Mouse (Mus musculus) heart, embryonic 13.5 days (tissue): ENCODE data around the gene Slc2a5. TPM values are rescaled to one million over a fixed set of nuclear protein-coding genes. Genes with fewer than 3 reads are reported as not detected.

Source experiments
- ATAC-seq: fragments of 200-750 bp; cut with Nextera tagmentation; 2 replicates; pipeline ENCODE4 v1.8.0; 2017; ENCODE audit warnings: moderate TSS enrichment; ENCODE audit not compliant: insufficient number of reproducible peaks, low FRiP score, low TSS enrichment; ENCODE audit errors: extremely low read depth
- H3K27ac ChIP-seq: fragments of 300-500 bp; sonication (generic); replicated peaks from 2 replicates; pipeline ENCODE4 v1.5.1; 2015; ENCODE audit warnings: moderate library complexity, mild to moderate bottlenecking, inconsistent platforms
- H3K27me3 ChIP-seq: fragments of 300-500 bp; sonication (generic); replicated peaks from 2 replicates; pipeline ENCODE4 v1.6.1; 2015; ENCODE audit warnings: mild to moderate bottlenecking, inconsistent platforms
- H3K36me3 ChIP-seq: fragments of 300-500 bp; sonication (generic); 2 replicates; pipeline ENCODE4 v1.6.1; 2015; ENCODE audit warnings: mild to moderate bottlenecking, inconsistent platforms
- H3K4me1 ChIP-seq: fragments of 300-500 bp; sonication (generic); 2 replicates; pipeline ENCODE4 v1.6.1; 2015; ENCODE audit warnings: inconsistent platforms
- H3K4me2 ChIP-seq: fragments of 300-500 bp; sonication (generic); 2 replicates; pipeline ENCODE4 v1.6.1; 2015; ENCODE audit warnings: inconsistent platforms, mild to moderate bottlenecking, moderate library complexity
- H3K4me3 ChIP-seq: fragments of 300-500 bp; sonication (generic); 2 replicates; pipeline ENCODE4 v1.5.1; 2015; ENCODE audit warnings: moderate library complexity, mild to moderate bottlenecking, inconsistent platforms
- H3K9ac ChIP-seq: fragments of 300-500 bp; sonication (generic); 2 replicates; pipeline ENCODE4 v1.6.1; 2015; ENCODE audit warnings: inconsistent platforms, mild to moderate bottlenecking, moderate library complexity
- H3K9me3 ChIP-seq: fragments of 300-500 bp; sonication (generic); 2 replicates; pipeline ENCODE4 v1.6.1; 2016; ENCODE audit warnings: inconsistent platforms
- WGBS: fragments of 180-500 bp; shearing (Covaris S2); methylation state at CpG from one replicate; pipeline ENCODE4 v1.1.7; 2015; ENCODE audit warnings: mixed read lengths; 5-methylcytosine and 5-hydroxymethylcytosine counted together
- polyA plus RNA-seq: library from polyadenylated mRNA; unstranded; fragments of >200 nt; fragmentation: Nextera tagmentation; extraction: Ambion mirVana; gene quantifications from 2 replicates; pipeline ENCODE4 v1.2.1, GENCODE M21; 2015

Gene Slc2a5
- polyA plus RNA-seq, 1 experiment from 2014 or later, result 1.1 TPM

GRCm38 (mm10) chr4:150140346-150140745 is 21.3 kb downstream of the Slc2a5 start:
- H3K4me1 ChIP-seq, result peaks cover 12% of the 10 kb centered on the region
- peaks cover 4% of the 10 kb centered on the region; the same call in 1 of the 2 replicates for H3K9me3 ChIP-seq
- ATAC-seq, result no peak
- peaks cover 6% of the 10 kb centered on the region; the same call in 1 of the 2 replicates for H3K27me3 ChIP-seq
- H3K27ac ChIP-seq, result no peak overlapping the region
- WGBS, result 70% methylated on average over 7 of the region's 7 CpGs
- H3K36me3 ChIP-seq, result no peaks in the 10 kb centered on the region
- H3K4me2 ChIP-seq, result no peak overlapping the region
- no peak overlapping the region for H3K4me3 ChIP-seq
- no peak overlapping the region for H3K9ac ChIP-seq

GRCm38 (mm10) chr4:150144242-150144641 is 25.2 kb downstream of the Slc2a5 start:
- Histone ChIP-seq H3K27me3 (peaks cover 4% of the 10 kb centered on the region; the same call in 1 of the 2 replicates), H3K9me3 (peaks cover 16% of the 10 kb centered on the region), H3K9ac (no peak overlapping the region), H3K4me3 (no peak overlapping the region), H3K4me1 (no peaks in the 10 kb centered on the region), H3K4me2 (no peak overlapping the region; the same call in 1 of the 2 replicates), H3K36me3 (no peaks in the 10 kb centered on the region), H3K27ac (no peak overlapping the region)
- WGBS, result 16% methylated on average over 12 of the region's 12 CpGs
- ATAC-seq, result no peak

- no peaks in the 10 kb centered on the region for H3K27me3 ChIP-seq
- ATAC-seq, result no peak
- peaks cover 21% of the 10 kb centered on the region for H3K9me3 ChIP-seq
- no peak overlapping the region for H3K4me2 ChIP-seq
- H3K4me1 ChIP-seq, result no peaks in the 10 kb centered on the region
- H3K4me3 ChIP-seq, result no peak overlapping the region
- no peak overlapping the region for H3K9ac ChIP-seq
- WGBS, result 70% methylated on average over 4 of the region's 4 CpGs
- H3K36me3 ChIP-seq, result no peaks in the 10 kb centered on the region
- no peak overlapping the region for H3K27ac ChIP-seq
Observed at GRCm38 (mm10) chr4:150146286-150146685, 27.2 kb downstream of the Slc2a5 start.

- Histone ChIP-seq H3K27me3 (no peaks in the 10 kb centered on the region), H3K9me3 (peaks cover 17% of the 10 kb centered on the region), H3K4me2 (no peak overlapping the region), H3K4me3 (no peak overlapping the region), H3K4me1 (peaks cover 4% of the 10 kb centered on the region; the same call in 1 of the 2 replicates), H3K27ac (no peak overlapping the region), H3K36me3 (no peaks in the 10 kb centered on the region), H3K9ac (no peak overlapping the region)
- WGBS, result 72% methylated on average over 7 of the region's 7 CpGs
- no peak for ATAC-seq
Observed at GRCm38 (mm10) chr4:150151045-150151444, 32.0 kb downstream of the Slc2a5 start.

- H3K9ac ChIP-seq, result no peak overlapping the region
- 43% methylated on average over 8 of the region's 8 CpGs for WGBS
- H3K4me2 ChIP-seq, result no peak overlapping the region
- H3K4me1 ChIP-seq, result peaks cover 4% of the 10 kb centered on the region; the same call in 1 of the 2 replicates
- ATAC-seq, result no peak
- no peaks in the 10 kb centered on the region for H3K36me3 ChIP-seq
- H3K4me3 ChIP-seq, result no peak overlapping the region
- H3K27ac ChIP-seq, result no peak overlapping the region
- peaks cover 4% of the 10 kb centered on the region for H3K27me3 ChIP-seq
- H3K9me3 ChIP-seq, result peaks cover 17% of the 10 kb centered on the region
Observed at GRCm38 (mm10) chr4:150152483-150152882, 33.4 kb downstream of the Slc2a5 start.

GRCm38 (mm10) chr4:150155301-150155700 is 36.2 kb downstream of the Slc2a5 start:
- no peaks in the 10 kb centered on the region for H3K36me3 ChIP-seq
- H3K9me3 ChIP-seq, result 0 out of 2 replicates have a peak, but pooled peaks cover 2% of the 10 kb centered on the region
- WGBS, result 82% methylated on average over 4 of the region's 4 CpGs
- no peak overlapping the region for H3K4me3 ChIP-seq
- H3K4me2 ChIP-seq, result no peak overlapping the region
- H3K27ac ChIP-seq, result no peak overlapping the region
- peaks cover 17% of the 10 kb centered on the region for H3K27me3 ChIP-seq
- ATAC-seq, result no peak
- H3K9ac ChIP-seq, result no peak overlapping the region
- H3K4me1 ChIP-seq, result peaks cover 4% of the 10 kb centered on the region; the same call in 1 of the 2 replicates

- Histone ChIP-seq H3K36me3 (no peaks in the 10 kb centered on the region), H3K9me3 (no peaks in the 10 kb centered on the region), H3K4me3 (no peak overlapping the region), H3K4me2 (no peak overlapping the region), H3K27me3 (peaks cover 17% of the 10 kb centered on the region), H3K9ac (no peak overlapping the region), H3K4me1 (peaks cover 4% of the 10 kb centered on the region; the same call in 1 of the 2 replicates), H3K27ac (no peak overlapping the region)
- ATAC-seq, result no peak
- 70% methylated on average over 4 of the region's 4 CpGs for WGBS
Observed at GRCm38 (mm10) chr4:150155731-150156130, 36.6 kb downstream of the Slc2a5 start.

- Histone ChIP-seq H3K4me2 (no peak overlapping the region), H3K36me3 (no peaks in the 10 kb centered on the region), H3K9ac (no peak overlapping the region), H3K4me3 (no peak overlapping the region), H3K9me3 (no peaks in the 10 kb centered on the region), H3K27me3 (peaks cover 17% of the 10 kb centered on the region), H3K4me1 (peaks cover 1% of the 10 kb centered on the region; the same call in 1 of the 2 replicates), H3K27ac (no peak overlapping the region)
- no peak for ATAC-seq
- 60% methylated on average over 14 of the region's 14 CpGs for WGBS
Observed at GRCm38 (mm10) chr4:150157348-150157882, 38.3 kb downstream of the Slc2a5 start.

- no peak for ATAC-seq
- H3K36me3 ChIP-seq, result no peaks in the 10 kb centered on the region
- H3K27ac ChIP-seq, result no peak overlapping the region
- no peak overlapping the region for H3K4me2 ChIP-seq
- no peaks in the 10 kb centered on the region for H3K4me1 ChIP-seq
- H3K9me3 ChIP-seq, result peaks cover 16% of the 10 kb centered on the region
- no peak overlapping the region for H3K9ac ChIP-seq
- H3K4me3 ChIP-seq, result no peak overlapping the region
- peaks cover 17% of the 10 kb centered on the region for H3K27me3 ChIP-seq
- WGBS, result 71% methylated on average over 2 of the region's 2 CpGs
Observed at GRCm38 (mm10) chr4:150159458-150159857, 40.4 kb downstream of the Slc2a5 start.

- WGBS, result 67% methylated on average over 13 of the region's 13 CpGs
- Histone ChIP-seq H3K36me3 (no peaks in the 10 kb centered on the region), H3K4me2 (no peak overlapping the region), H3K4me3 (no peak overlapping the region), H3K27ac (no peak overlapping the region), H3K27me3 (peaks cover 11% of the 10 kb centered on the region; the same call in 1 of the 2 replicates), H3K4me1 (no peaks in the 10 kb centered on the region), H3K9ac (no peak overlapping the region), H3K9me3 (peaks cover 16% of the 10 kb centered on the region)
- ATAC-seq, result no peak
Observed at GRCm38 (mm10) chr4:150162561-150163169, 43.6 kb downstream of the Slc2a5 start.

- no peaks in the 10 kb centered on the region for H3K36me3 ChIP-seq
- peaks cover 16% of the 10 kb centered on the region for H3K9me3 ChIP-seq
- no peak overlapping the region for H3K4me3 ChIP-seq
- H3K9ac ChIP-seq, result no peak overlapping the region
- no peak overlapping the region for H3K27ac ChIP-seq
- H3K4me1 ChIP-seq, result no peaks in the 10 kb centered on the region
- ATAC-seq, result no peak
- H3K27me3 ChIP-seq, result no peaks in the 10 kb centered on the region; the same call in 1 of the 2 replicates
- peak overlapping the region; percentile 18 for H3K4me2 ChIP-seq
- 29% methylated on average over 13 of the region's 13 CpGs for WGBS
Observed at GRCm38 (mm10) chr4:150164875-150165274, 45.8 kb downstream of the Slc2a5 start.

GRCm38 (mm10) chr4:150168406-150168805 is 49.3 kb downstream of the Slc2a5 start:
- no peak overlapping the region for H3K9ac ChIP-seq
- no peak overlapping the region for H3K4me2 ChIP-seq
- no peak overlapping the region for H3K27ac ChIP-seq
- H3K4me3 ChIP-seq, result no peak overlapping the region
- ATAC-seq, result no peak
- peaks cover 9% of the 10 kb centered on the region for H3K9me3 ChIP-seq
- no peaks in the 10 kb centered on the region for H3K36me3 ChIP-seq
- no peaks in the 10 kb centered on the region; the same call in 1 of the 2 replicates for H3K27me3 ChIP-seq
- H3K4me1 ChIP-seq, result no peaks in the 10 kb centered on the region
- 62% methylated on average over 10 of the region's 10 CpGs for WGBS
